ENCODE assay signal across 25 mouse cellular contexts in the genomic region with DNA sequence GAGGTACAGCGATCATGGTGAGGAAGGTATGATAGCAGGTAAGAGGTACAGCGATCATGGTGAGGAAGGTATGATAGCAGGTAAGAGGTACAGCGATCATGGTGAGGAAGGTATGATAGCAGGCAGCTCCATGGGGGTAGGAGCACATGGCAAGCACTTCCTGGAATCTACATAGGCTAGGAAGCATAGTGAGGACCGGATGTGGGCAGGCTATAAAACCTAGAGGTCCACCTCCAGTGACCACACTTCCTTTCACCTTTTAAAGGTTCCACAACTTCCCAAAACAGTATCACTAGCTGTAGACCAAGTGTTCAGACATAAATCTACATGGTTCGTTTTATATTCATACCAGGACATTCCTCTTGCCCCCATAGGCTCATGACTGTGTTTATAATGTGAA. TPM values are rescaled to one million over a fixed set of nuclear protein-coding genes. Genes with fewer than 3 reads are reported as not detected.
"Had no signal": no experiment of that assay in that cellular context is flagged by ENCODE, and none has a peak within 500 bp of the region (broad histone marks: within the 10 kb centered on the region; RNA-seq: fewer than 3 reads in every experiment).

No protein-coding gene starts in this region.

- H3K4me3 ChIP-seq: liver, embryonic 13.5 days; liver, embryonic 15.5 days; lung, embryonic 15.5 days; megakaryocyte, embryonic 14.5 days; midbrain, embryonic 13.5 days; midbrain, embryonic 15.5 days; neural tube, embryonic 12.5 days had no signal

- H3K4me2 ChIP-seq: liver, embryonic 13.5 days; liver, embryonic 15.5 days; lung, embryonic 15.5 days; midbrain, embryonic 11.5 days; midbrain, embryonic 13.5 days; midbrain, embryonic 15.5 days; neural tube, embryonic 12.5 days had no signal

- H3K9ac ChIP-seq: liver, embryonic 13.5 days; liver, embryonic 15.5 days; liver, postnatal 0 days; lung, embryonic 15.5 days; midbrain, embryonic 13.5 days; midbrain, embryonic 15.5 days; neural tube, embryonic 12.5 days had no signal

- H3K9me3 ChIP-seq: liver, embryonic 13.5 days; liver, embryonic 15.5 days; lung, embryonic 15.5 days; megakaryocyte, embryonic 14.5 days; midbrain, embryonic 13.5 days; midbrain, embryonic 15.5 days; neural tube, embryonic 12.5 days had no signal

- H3K36me3 ChIP-seq: liver, embryonic 13.5 days; liver, embryonic 15.5 days; lung, embryonic 15.5 days; midbrain, embryonic 13.5 days; midbrain, embryonic 15.5 days; neural tube, embryonic 12.5 days had no signal

- DNase-seq: liver, embryonic 13.5 days; liver, postnatal 0 days; lung, adult 2 months; lung, postnatal 14 days; lung, postnatal 36 days; right cerebral cortex, postnatal 25 days; right cerebral cortex, postnatal 4 days; spleen, adult 18-20 months; thymus, adult 2 months; thymus, postnatal 25 days had no signal

- H3K4me1 ChIP-seq: liver, embryonic 13.5 days; liver, embryonic 15.5 days; lung, embryonic 15.5 days; megakaryocyte, embryonic 14.5 days; midbrain, embryonic 13.5 days; midbrain, embryonic 15.5 days; neural tube, embryonic 12.5 days had no signal

- H3K27me3 ChIP-seq: liver, embryonic 13.5 days; liver, embryonic 15.5 days; lung, embryonic 15.5 days; megakaryocyte, embryonic 14.5 days; midbrain, embryonic 13.5 days; midbrain, embryonic 15.5 days; neural tube, embryonic 12.5 days had no signal

- H3K27ac ChIP-seq: liver, embryonic 13.5 days; liver, embryonic 15.5 days; lung, embryonic 15.5 days; macrophage; midbrain, embryonic 13.5 days; midbrain, embryonic 15.5 days; neural tube, embryonic 12.5 days had no signal

- ATAC-seq: liver, postnatal 0 days; lung, postnatal 0 days; midbrain, embryonic 13.5 days; midbrain, embryonic 15.5 days had no signal

RNA-seq across cellular contexts. Expression of a gene that starts 55.3 kb away (rescaled TPM):
- total RNA-seq: midbrain, postnatal 0 days; monocyte, adult 5-6 weeks; neutrophil, adult 5-6 weeks had no signal
- polyA plus RNA-seq: lung, adult 2 months; macrophage; midbrain, embryonic 13.5 days; midbrain, embryonic 15.5 days; midbrain, postnatal 0 days; neural tube, embryonic 12.5 days; neural tube, embryonic 14.5 days; small intestine, adult 2 months; stomach, embryonic 14.5 days had no signal
